Mouse (Mus musculus): ENCODE data around the gene Kcnmb4. TPM values are rescaled to one million over a fixed set of nuclear protein-coding genes. Genes with fewer than 3 reads are reported as not detected.

Gene Kcnmb4
- total RNA-seq, 2 experiments from 2014 or later, result 102 TPM

GRCm38 (mm10) chr10:116480988-116481387 is 7.3 kb upstream of the Kcnmb4 start:
- no peak for DNase-seq (ENCODE audit: extremely low spot score in 1 of 2, low spot score in 2 of 2)
- intact Hi-C loops (cut with DNase I), result no loop called here
- no peak overlapping the region for H3K4me3 ChIP-seq
- H3K27ac ChIP-seq, result no peak overlapping the region
- TF ChIP-seq CTCF (IDR thresholded peaks at IDR 0.05), result peak; percentile 33

GRCm38 (mm10) chr10:116476559-116476958 is 2.9 kb upstream of the Kcnmb4 start:
- TF ChIP-seq CTCF (IDR thresholded peaks at IDR 0.05), result no peak
- Histone ChIP-seq H3K27ac (no peak overlapping the region), H3K4me3 (no peak overlapping the region)
- intact Hi-C loops (cut with DNase I), result no loop called here
- no peak for DNase-seq (ENCODE audit: extremely low spot score in 1 of 2, low spot score in 2 of 2)

- TF ChIP-seq CTCF (IDR thresholded peaks at IDR 0.05), result no peak
- DNase-seq (ENCODE audit: extremely low spot score in 1 of 2, low spot score in 2 of 2), result no peak
- Histone ChIP-seq H3K27ac (no peak overlapping the region), H3K4me3 (peak overlapping the region; percentile 58; the same call in 1 of the 2 replicates)
- intact Hi-C loops (cut with DNase I), result loop anchor here (2.0 kb wide), 1 partner anchor 145 kb away; no protein-coding TSS in a partner anchor
Measured at GRCm38 (mm10) chr10:116475725-116476124, 2.0 kb upstream of the Kcnmb4 start.

- no peak for TF ChIP-seq CTCF (IDR thresholded peaks at IDR 0.05)
- Histone ChIP-seq H3K4me3 (peak overlapping the region; percentile 71), H3K27ac (peak overlapping the region; percentile 89)
- intact Hi-C loops (cut with DNase I), result no loop called here
- peak; percentile 46 to 52 for DNase-seq (ENCODE audit: extremely low spot score in 1 of 2, low spot score in 2 of 2)
Measured at GRCm38 (mm10) chr10:116473071-116473758, 463 bp downstream of the Kcnmb4 start.

- H3K4me3 ChIP-seq, result peak overlapping the region; percentile 71
- intact Hi-C loops (cut with DNase I), result no loop called here
- H3K27ac ChIP-seq, result peak overlapping the region; percentile 89
- no peak for DNase-seq (ENCODE audit: extremely low spot score in 1 of 2, low spot score in 2 of 2)
- no peak for TF ChIP-seq CTCF (IDR thresholded peaks at IDR 0.05)
Measured at GRCm38 (mm10) chr10:116472579-116472978, 1.1 kb downstream of the Kcnmb4 start.

- Histone ChIP-seq H3K4me3 (peak overlapping the region; percentile 33), H3K27ac (peak overlapping the region; percentile 55; the same call in 1 of the 2 replicates)
- no peak for DNase-seq (ENCODE audit: extremely low spot score in 1 of 2, low spot score in 2 of 2)
- no peak for TF ChIP-seq CTCF (IDR thresholded peaks at IDR 0.05)
- intact Hi-C loops (cut with DNase I), result loop anchor here (2.0 kb wide), 1 partner anchor 64 kb away; no protein-coding TSS in a partner anchor
Measured at GRCm38 (mm10) chr10:116470306-116470925, 3.3 kb downstream of the Kcnmb4 start.

GRCm38 (mm10) chr10:116468094-116468493 is 5.6 kb downstream of the Kcnmb4 start:
- no peak for DNase-seq (ENCODE audit: extremely low spot score in 1 of 2, low spot score in 2 of 2)
- H3K27ac ChIP-seq, result no peak overlapping the region
- TF ChIP-seq CTCF (IDR thresholded peaks at IDR 0.05), result no peak
- H3K4me3 ChIP-seq, result no peak overlapping the region
- intact Hi-C loops (cut with DNase I), result no loop called here

- DNase-seq (ENCODE audit: extremely low spot score in 1 of 2, low spot score in 2 of 2), result peak in 1 of 2 experiments; percentile 6
- Histone ChIP-seq H3K27ac (no peak overlapping the region), H3K4me3 (no peak overlapping the region)
- TF ChIP-seq CTCF (IDR thresholded peaks at IDR 0.05), result no peak
- intact Hi-C loops (cut with DNase I), result no loop called here
Measured at GRCm38 (mm10) chr10:116463753-116464345, 9.8 kb downstream of the Kcnmb4 start.

- intact Hi-C loops (cut with DNase I), result no loop called here
- Histone ChIP-seq H3K27ac (no peak overlapping the region), H3K4me3 (no peak overlapping the region)
- no peak for TF ChIP-seq CTCF (IDR thresholded peaks at IDR 0.05)
- DNase-seq (ENCODE audit: extremely low spot score in 1 of 2, low spot score in 2 of 2), result no peak
Measured at GRCm38 (mm10) chr10:116461443-116461842, 12.2 kb downstream of the Kcnmb4 start.

GRCm38 (mm10) chr10:116458786-116459185 is 14.9 kb downstream of the Kcnmb4 start:
- no peak for DNase-seq (ENCODE audit: extremely low spot score in 1 of 2, low spot score in 2 of 2)
- intact Hi-C loops (cut with DNase I), result no loop called here
- TF ChIP-seq CTCF (IDR thresholded peaks at IDR 0.05), result no peak
- Histone ChIP-seq H3K27ac (peak overlapping the region; percentile 34; the same call in 1 of the 2 replicates), H3K4me3 (no peak overlapping the region)

- Histone ChIP-seq H3K27ac (no peak overlapping the region), H3K4me3 (no peak overlapping the region)
- intact Hi-C loops (cut with DNase I), result no loop called here
- no peak for DNase-seq (ENCODE audit: extremely low spot score in 1 of 2, low spot score in 2 of 2)
- no peak; the same call in 1 of the 2 replicates for TF ChIP-seq CTCF (IDR thresholded peaks at IDR 0.05)
Measured at GRCm38 (mm10) chr10:116452771-116453170, 20.9 kb downstream of the Kcnmb4 start.

- no peak overlapping the region for H3K27ac ChIP-seq
- H3K4me3 ChIP-seq, result no peak overlapping the region
- DNase-seq (ENCODE audit: extremely low spot score in 1 of 2, low spot score in 2 of 2), result no peak
- no peak for TF ChIP-seq CTCF (IDR thresholded peaks at IDR 0.05)
- intact Hi-C loops (cut with DNase I), result no loop called here
Measured at GRCm38 (mm10) chr10:116450621-116451020, 23.1 kb downstream of the Kcnmb4 start.

Data from left cerebral cortex, adult 2 months (tissue).